Comparison of ENCODE assay signal across 18 mouse cellular contexts in genomic region chr12:76502981-76503380, GRCm38 (mm10). TPM values are rescaled to one million over a fixed set of nuclear protein-coding genes. Genes with fewer than 3 reads are reported as not detected.
DNase-seq lines count a peak whose midpoint lies in the region; ATAC-seq and TF ChIP-seq lines count a peak whose summit lies in the region.
"Had no signal": no experiment of that assay in that cellular context is flagged by ENCODE, and none has a peak within 500 bp of the region (broad histone marks: within the 10 kb centered on the region; RNA-seq: fewer than 3 reads in every experiment).

No protein-coding gene starts in this region.

- no peaks in the 10 kb centered on the region for H3K36me3 ChIP-seq in midbrain, postnatal 0 days (ENCODE audit: insufficient read depth, low read length)
- H3K36me3 ChIP-seq: forebrain, embryonic 15.5 days; heart, embryonic 15.5 days; hindbrain, embryonic 13.5 days had no signal

- DNase-seq in urinary bladder, adult 18-20 months (ENCODE audit: low spot score in 2 of 2) = peak; percentile 45 to 70
- no peak for DNase-seq in urinary bladder, postnatal 10 days (ENCODE audit: low spot score)
- peak; percentile 30 for DNase-seq in kidney, adult 18-20 months
- DNase-seq in kidney, postnatal 25 days = peak; percentile 58 to 79
- peak; percentile 58 to 72 for DNase-seq in urinary bladder, postnatal 36 days (ENCODE audit: low spot score in 2 of 2)
- DNase-seq in natural killer cell, adult 2 months (ENCODE audit: low spot score in 2 of 2) = no peak
- DNase-seq in midbrain, postnatal 0 days (ENCODE audit: low spot score) = no peak
- DNase-seq: cerebellum, adult 9-11 months; gastrocnemius, postnatal 14 days; layer of hippocampus, postnatal 36 days; liver; lung, postnatal 14 days; midbrain, embryonic 14.5 days; thymus, postnatal 25 days had no signal

- no peak for TF ChIP-seq CTCF in midbrain, postnatal 0 days (IDR thresholded peaks at IDR 0.05)

- H3K4me1 ChIP-seq in midbrain, postnatal 0 days (ENCODE audit: insufficient read depth, low read length) = no peaks in the 10 kb centered on the region

- H3K4me3 ChIP-seq in midbrain, postnatal 0 days (ENCODE audit: low read depth, low read length) = no peak overlapping the region
- H3K4me3 ChIP-seq: forebrain, embryonic 15.5 days; heart, embryonic 15.5 days; hindbrain, embryonic 13.5 days had no signal

- H3K9ac ChIP-seq in midbrain, postnatal 0 days (replicated peaks; ENCODE audit: low read length, poor library complexity, severe bottlenecking) = no peak overlapping the region
- H3K9ac ChIP-seq: forebrain, embryonic 15.5 days; heart, embryonic 15.5 days; hindbrain, embryonic 13.5 days had no signal

- H3K9me3 ChIP-seq in midbrain, postnatal 0 days (ENCODE audit: low read length) = no peaks in the 10 kb centered on the region
- H3K9me3 ChIP-seq: forebrain, embryonic 15.5 days; heart, embryonic 15.5 days; hindbrain, embryonic 13.5 days had no signal

- no peak overlapping the region for H3K27ac ChIP-seq in midbrain, postnatal 0 days (ENCODE audit: low read depth, low read length)
- H3K27ac ChIP-seq: forebrain, embryonic 15.5 days; heart, embryonic 15.5 days; hindbrain, embryonic 13.5 days had no signal

- no peaks in the 10 kb centered on the region for H3K27me3 ChIP-seq in midbrain, postnatal 0 days (ENCODE audit: insufficient read depth, low read length)
- H3K27me3 ChIP-seq: forebrain, embryonic 15.5 days; heart, embryonic 15.5 days; Patski had no signal

- WGBS in midbrain, postnatal 0 days = 63% methylated on average over 5 of the region's 5 CpGs

- ATAC-seq in midbrain, postnatal 0 days (ENCODE audit: low FRiP score) = no peak
- ATAC-seq: forebrain, embryonic 15.5 days; Patski had no signal

- no peak overlapping the region for H3K4me2 ChIP-seq in midbrain, postnatal 0 days (ENCODE audit: low read depth, low read length, poor library complexity, severe bottlenecking)
- H3K4me2 ChIP-seq: forebrain, embryonic 15.5 days; heart, embryonic 15.5 days; hindbrain, embryonic 13.5 days had no signal

RNA-seq across cellular contexts. Expression of gene Plekhg3, which starts 27.7 kb away (rescaled TPM):
- total RNA-seq in midbrain, postnatal 0 days (2014; rRNA removed) = 6.2 and 8.4 TPM in 2 replicates
- polyA plus RNA-seq in midbrain, postnatal 0 days (2015; fragmentation: Nextera tagmentation; extraction: Ambion mirVana) = 0.71 and 1.2 TPM in 2 replicates

Comparison
In these comparisons a context has a peak if more than half of its experiments do, and no peak if none do; other contexts are left out.
1. DNase-seq: peak in urinary bladder, adult 18-20 months (2 of 2), kidney, adult 18-20 months (single experiment), kidney, postnatal 25 days (2 of 2) and urinary bladder, postnatal 36 days (2 of 2); none in urinary bladder, postnatal 10 days (single experiment), natural killer cell, adult 2 months (0 of 2) and midbrain, postnatal 0 days (single experiment).